Mouse (Mus musculus) midbrain, embryonic 12.5 days (tissue): ENCODE results near the gene Myom1. TPM values are rescaled to one million over a fixed set of nuclear protein-coding genes. Genes with fewer than 3 reads are reported as not detected.

Experiments used
- ATAC-seq: fragments of 200-750 bp; cut with Nextera tagmentation; 2 replicates; pipeline ENCODE4 v1.8.0; 2017; ENCODE audit warnings: low read depth, moderate TSS enrichment, moderate library complexity; ENCODE audit not compliant: low FRiP score
- H3K27ac ChIP-seq: fragments of 300-500 bp; sonication (generic); replicated peaks from 2 replicates; pipeline ENCODE4 v1.5.1; 2016; ENCODE audit warnings: mild to moderate bottlenecking
- H3K27me3 ChIP-seq: fragments of 300-500 bp; sonication (generic); 2 replicates; pipeline ENCODE4 v1.6.1; 2016; ENCODE audit warnings: mild to moderate bottlenecking
- H3K36me3 ChIP-seq: fragments of 300-500 bp; sonication (generic); 2 replicates; pipeline ENCODE4 v1.6.1; 2016
- H3K4me1 ChIP-seq: fragments of 300-500 bp; sonication (generic); 2 replicates; pipeline ENCODE4 v1.6.1; 2016
- H3K4me2 ChIP-seq: fragments of 300-500 bp; sonication (generic); replicated peaks from 2 replicates; pipeline ENCODE4 v1.6.1; 2016; ENCODE audit warnings: mild to moderate bottlenecking, moderate library complexity
- H3K4me3 ChIP-seq: fragments of 300-500 bp; sonication (generic); 2 replicates; pipeline ENCODE4 v1.5.1; 2016; ENCODE audit warnings: mild to moderate bottlenecking
- H3K9ac ChIP-seq: fragments of 300-500 bp; sonication (generic); replicated peaks from 2 replicates; pipeline ENCODE4 v1.6.1; 2016; ENCODE audit warnings: mild to moderate bottlenecking, moderate library complexity
- H3K9me3 ChIP-seq: fragments of 300-500 bp; sonication (generic); 2 replicates; pipeline ENCODE4 v1.6.1; 2016; ENCODE audit warnings: mild to moderate bottlenecking
- WGBS: fragments of 180-500 bp; shearing (Covaris S2); methylation state at CpG from one replicate; pipeline ENCODE4 v1.1.7; 2016; 5-methylcytosine and 5-hydroxymethylcytosine counted together
- polyA plus RNA-seq: library from polyadenylated mRNA; unstranded; fragments of >200 nt; fragmentation: Nextera tagmentation; extraction: Ambion mirVana; gene quantifications from 2 replicates; pipeline ENCODE4 v1.2.1, GENCODE M21; 2016

The Myom1 gene
- polyA plus RNA-seq, 1 experiment from 2014 or later, result 2.5 TPM

GRCm38 (mm10) chr17:71094438-71094837 lies 92.0 kb downstream of the Myom1 start:
- 37% methylated on average over 3 of the region's 3 CpGs for WGBS
- Histone ChIP-seq H3K27me3 (no peaks in the 10 kb centered on the region), H3K27ac (no peak overlapping the region), H3K4me1 (no peaks in the 10 kb centered on the region), H3K4me2 (no peak overlapping the region), H3K4me3 (no peak overlapping the region), H3K9ac (no peak overlapping the region), H3K36me3 (no peaks in the 10 kb centered on the region), H3K9me3 (no peaks in the 10 kb centered on the region)
- ATAC-seq, result no peak

GRCm38 (mm10) chr17:71096557-71097208 lies 94.2 kb downstream of the Myom1 start:
- Histone ChIP-seq H3K27ac (no peak overlapping the region), H3K36me3 (no peaks in the 10 kb centered on the region), H3K9ac (no peak overlapping the region), H3K4me2 (no peak overlapping the region), H3K4me3 (no peak overlapping the region), H3K9me3 (no peaks in the 10 kb centered on the region), H3K4me1 (no peaks in the 10 kb centered on the region), H3K27me3 (no peaks in the 10 kb centered on the region)
- no peak for ATAC-seq
- WGBS, result 91% methylated on average over 8 of the region's 8 CpGs

- Histone ChIP-seq H3K9me3 (no peaks in the 10 kb centered on the region), H3K27me3 (no peaks in the 10 kb centered on the region), H3K4me2 (no peak overlapping the region), H3K27ac (no peak overlapping the region), H3K9ac (no peak overlapping the region), H3K36me3 (no peaks in the 10 kb centered on the region), H3K4me3 (no peak overlapping the region), H3K4me1 (0 out of 2 replicates have a peak, but pooled peaks cover 1% of the 10 kb centered on the region)
- 93% methylated on average over 6 of the region's 6 CpGs for WGBS
- no peak for ATAC-seq
Observed at GRCm38 (mm10) chr17:71097209-71097597, 94.8 kb downstream of the Myom1 start.

GRCm38 (mm10) chr17:71098606-71099005 lies 96.2 kb downstream of the Myom1 start:
- no peak overlapping the region for H3K4me3 ChIP-seq
- no peak overlapping the region for H3K27ac ChIP-seq
- ATAC-seq, result no peak
- 92% methylated on average over 3 of the region's 3 CpGs for WGBS
- H3K4me1 ChIP-seq, result 0 out of 2 replicates have a peak, but pooled peaks cover 4% of the 10 kb centered on the region
- no peak overlapping the region for H3K9ac ChIP-seq
- no peaks in the 10 kb centered on the region for H3K27me3 ChIP-seq
- H3K9me3 ChIP-seq, result no peaks in the 10 kb centered on the region
- no peak overlapping the region for H3K4me2 ChIP-seq
- H3K36me3 ChIP-seq, result no peaks in the 10 kb centered on the region

- H3K4me1 ChIP-seq, result 0 out of 2 replicates have a peak, but pooled peaks cover 4% of the 10 kb centered on the region
- H3K4me3 ChIP-seq, result no peak overlapping the region
- 67% methylated on average over 17 of the region's 17 CpGs for WGBS
- H3K4me2 ChIP-seq, result no peak overlapping the region
- ATAC-seq, result no peak
- no peak overlapping the region for H3K9ac ChIP-seq
- no peak overlapping the region for H3K27ac ChIP-seq
- no peaks in the 10 kb centered on the region for H3K9me3 ChIP-seq
- H3K36me3 ChIP-seq, result no peaks in the 10 kb centered on the region
- H3K27me3 ChIP-seq, result no peaks in the 10 kb centered on the region
Observed at GRCm38 (mm10) chr17:71102571-71103551, 100.4 kb downstream of the Myom1 start.

- Histone ChIP-seq H3K9ac (no peak overlapping the region), H3K4me2 (no peak overlapping the region), H3K27me3 (no peaks in the 10 kb centered on the region), H3K9me3 (no peaks in the 10 kb centered on the region), H3K36me3 (no peaks in the 10 kb centered on the region), H3K4me1 (0 out of 2 replicates have a peak, but pooled peaks cover 4% of the 10 kb centered on the region), H3K4me3 (no peak overlapping the region), H3K27ac (no peak overlapping the region)
- no peak for ATAC-seq
- WGBS, result 96% methylated on average over 7 of the region's 7 CpGs
Observed at GRCm38 (mm10) chr17:71105297-71105696, 102.9 kb downstream of the Myom1 start.

GRCm38 (mm10) chr17:71106250-71106649 lies 103.8 kb downstream of the Myom1 start:
- no peak overlapping the region for H3K9ac ChIP-seq
- WGBS, result 81% methylated on average over 8 of the region's 8 CpGs
- no peak overlapping the region for H3K4me2 ChIP-seq
- no peak overlapping the region for H3K4me3 ChIP-seq
- H3K4me1 ChIP-seq, result 0 out of 2 replicates have a peak, but pooled peaks cover 4% of the 10 kb centered on the region
- H3K27me3 ChIP-seq, result no peaks in the 10 kb centered on the region
- ATAC-seq, result no peak
- H3K36me3 ChIP-seq, result no peaks in the 10 kb centered on the region
- H3K27ac ChIP-seq, result no peak overlapping the region
- H3K9me3 ChIP-seq, result no peaks in the 10 kb centered on the region

- Histone ChIP-seq H3K4me2 (no peak overlapping the region), H3K9me3 (no peaks in the 10 kb centered on the region), H3K9ac (no peak overlapping the region), H3K4me1 (no peaks in the 10 kb centered on the region), H3K27ac (no peak overlapping the region), H3K36me3 (no peaks in the 10 kb centered on the region), H3K4me3 (no peak overlapping the region), H3K27me3 (no peaks in the 10 kb centered on the region)
- ATAC-seq, result no peak
- WGBS, result 89% methylated on average over 6 of the region's 6 CpGs
Observed at GRCm38 (mm10) chr17:71110753-71111265, 108.4 kb downstream of the Myom1 start.

- Histone ChIP-seq H3K4me2 (no peak overlapping the region), H3K27ac (no peak overlapping the region), H3K9me3 (no peaks in the 10 kb centered on the region), H3K4me3 (no peak overlapping the region), H3K36me3 (no peaks in the 10 kb centered on the region), H3K4me1 (no peaks in the 10 kb centered on the region), H3K27me3 (no peaks in the 10 kb centered on the region), H3K9ac (no peak overlapping the region)
- WGBS, result 83% methylated on average over 3 of the region's 3 CpGs
- no peak for ATAC-seq
Observed at GRCm38 (mm10) chr17:71112689-71113088, 110.3 kb downstream of the Myom1 start.

GRCm38 (mm10) chr17:71114282-71114681 lies 111.8 kb downstream of the Myom1 start:
- H3K4me3 ChIP-seq, result no peak overlapping the region
- ATAC-seq, result no peak
- WGBS, result 94% methylated on average over 4 of the region's 4 CpGs

GRCm38 (mm10) chr17:71117956-71118355 lies 115.5 kb downstream of the Myom1 start:
- no peak overlapping the region for H3K4me3 ChIP-seq
- no peaks in the 10 kb centered on the region for H3K27me3 ChIP-seq
- H3K36me3 ChIP-seq, result no peaks in the 10 kb centered on the region
- no peaks in the 10 kb centered on the region for H3K9me3 ChIP-seq
- no peak overlapping the region for H3K27ac ChIP-seq
- WGBS, result 87% methylated on average over 4 of the region's 4 CpGs
- H3K4me2 ChIP-seq, result no peak overlapping the region
- H3K4me1 ChIP-seq, result no peaks in the 10 kb centered on the region
- no peak overlapping the region for H3K9ac ChIP-seq
- no peak for ATAC-seq

More at GRCm38 (mm10) chr17:71114282-71114681, 111.8 kb downstream of the Myom1 start:
- Histone ChIP-seq H3K4me2 (no peak overlapping the region), H3K9ac (no peak overlapping the region), H3K27me3 (no peaks in the 10 kb centered on the region), H3K27ac (no peak overlapping the region), H3K36me3 (no peaks in the 10 kb centered on the region), H3K4me1 (no peaks in the 10 kb centered on the region), H3K9me3 (no peaks in the 10 kb centered on the region)

- WGBS, result 52% methylated on average over 4 of the region's 4 CpGs
- no peak for ATAC-seq
- no peaks in the 10 kb centered on the region for H3K36me3 ChIP-seq
- no peaks in the 10 kb centered on the region for H3K27me3 ChIP-seq
- no peak overlapping the region for H3K4me2 ChIP-seq
- no peak overlapping the region for H3K27ac ChIP-seq
- no peaks in the 10 kb centered on the region for H3K4me1 ChIP-seq
- H3K9ac ChIP-seq, result no peak overlapping the region
- no peaks in the 10 kb centered on the region for H3K9me3 ChIP-seq
- H3K4me3 ChIP-seq, result no peak overlapping the region
Observed at GRCm38 (mm10) chr17:71118607-71119006, 116.2 kb downstream of the Myom1 start.
